In genomic region chr2:33348260-33348659, GRCm38 (mm10) we compare ENCODE assay signal across 16 mouse cellular contexts. TPM values are rescaled to one million over a fixed set of nuclear protein-coding genes. Genes with fewer than 3 reads are reported as not detected.
DNase-seq lines count a peak whose midpoint lies in the region; ATAC-seq and TF ChIP-seq lines count a peak whose summit lies in the region.
"Had no signal": no experiment of that assay in that cellular context is flagged by ENCODE, and none has a peak within 500 bp of the region (broad histone marks: within the 10 kb centered on the region; RNA-seq: fewer than 3 reads in every experiment).

No protein-coding gene starts in this region.

- H3K4me3 ChIP-seq in forebrain, embryonic 15.5 days = no peak overlapping the region
- no peak overlapping the region for H3K4me3 ChIP-seq in forebrain, embryonic 10.5 days
- no peak overlapping the region for H3K4me3 ChIP-seq in layer of hippocampus, adult 2 months
- H3K4me3 ChIP-seq: embryonic facial prominence, embryonic 12.5 days; heart, adult 2 months; heart, embryonic 15.5 days; hindbrain, embryonic 13.5 days; intestine, embryonic 15.5 days had no signal

- H3K9me3 ChIP-seq in forebrain, embryonic 15.5 days = no peaks in the 10 kb centered on the region
- H3K9me3 ChIP-seq in forebrain, embryonic 10.5 days = no peaks in the 10 kb centered on the region
- H3K9me3 ChIP-seq: embryonic facial prominence, embryonic 12.5 days; heart, embryonic 15.5 days; hindbrain, embryonic 13.5 days; intestine, embryonic 15.5 days had no signal

- H3K27me3 ChIP-seq in forebrain, embryonic 15.5 days = no peaks in the 10 kb centered on the region
- H3K27me3 ChIP-seq in forebrain, embryonic 10.5 days (ENCODE audit: poor library complexity, severe bottlenecking) = no peaks in the 10 kb centered on the region
- H3K27me3 ChIP-seq: heart, embryonic 15.5 days; hindbrain, embryonic 13.5 days; intestine, embryonic 15.5 days had no signal

- 74% methylated on average over 3 of the region's 3 CpGs for WGBS in forebrain, embryonic 15.5 days
- whole genome bisulfite sequencing in forebrain, embryonic 10.5 days = 82% methylated on average over 3 of the region's 3 CpGs

- H3K27ac ChIP-seq in forebrain, embryonic 15.5 days (replicated peaks) = peak overlapping the region; percentile 16; the same call in 1 of the 2 replicates
- H3K27ac ChIP-seq in forebrain, embryonic 10.5 days = no peak overlapping the region
- peak overlapping the region; percentile 69; the same call in 1 of the 2 replicates for H3K27ac ChIP-seq in layer of hippocampus, adult 2 months
- H3K27ac ChIP-seq: embryonic facial prominence, embryonic 12.5 days; heart, adult 2 months; heart, embryonic 15.5 days; hindbrain, embryonic 13.5 days; hindbrain, postnatal 0 days; intestine, embryonic 15.5 days had no signal

- ATAC-seq in forebrain, embryonic 15.5 days (replicated peaks) = no peak
- ATAC-seq: intestine, embryonic 15.5 days had no signal

- no peak overlapping the region for H3K9ac ChIP-seq in forebrain, embryonic 15.5 days (replicated peaks)
- H3K9ac ChIP-seq: embryonic facial prominence, embryonic 12.5 days; heart, embryonic 15.5 days; hindbrain, embryonic 13.5 days; intestine, embryonic 15.5 days had no signal

- no peak overlapping the region for H3K4me2 ChIP-seq in forebrain, embryonic 15.5 days (replicated peaks)
- H3K4me2 ChIP-seq: embryonic facial prominence, embryonic 12.5 days; heart, embryonic 11.5 days; heart, embryonic 15.5 days; hindbrain, embryonic 13.5 days; intestine, embryonic 15.5 days had no signal

- H3K36me3 ChIP-seq in forebrain, embryonic 15.5 days = no peaks in the 10 kb centered on the region
- no peaks in the 10 kb centered on the region for H3K36me3 ChIP-seq in forebrain, embryonic 10.5 days (replicated peaks)
- H3K36me3 ChIP-seq: embryonic facial prominence, embryonic 12.5 days; heart, embryonic 15.5 days; hindbrain, embryonic 13.5 days; intestine, embryonic 15.5 days had no signal

- H3K4me1 ChIP-seq in forebrain, embryonic 15.5 days = peaks cover 66% of the 10 kb centered on the region
- H3K4me1 ChIP-seq in forebrain, embryonic 10.5 days = peaks cover 32% of the 10 kb centered on the region

- no peak for DNase-seq in forebrain, embryonic 10.5 days (ENCODE audit: extremely low spot score, low spot score)
- no peak for DNase-seq in layer of hippocampus, adult 2 months (ENCODE audit: low spot score in 2 of 2)
- no peak for DNase-seq in layer of hippocampus, adult 8-10 months (ENCODE audit: low spot score in 2 of 2)
- DNase-seq in 3T3-L1 (ENCODE audit: low read depth, low spot score) (peak; percentile 48), NIH3T3 (ENCODE audit: low read depth) (peak; percentile 42)
- DNase-seq in frontal cortex, postnatal 14 days (ENCODE audit: low spot score in 2 of 2) = no peak
- no peak for DNase-seq in lung, postnatal 36 days
- DNase-seq: adrenal gland, adult 2 months had no signal

- TF ChIP-seq CTCF in layer of hippocampus, adult 2 months (conservative IDR thresholded peaks at IDR 0.05) = no peak

RNA-seq across cellular contexts. Expression of gene Ralgps1, which starts 23.0 kb away (rescaled TPM):
- polyA plus RNA-seq in forebrain, embryonic 15.5 days (2015; fragmentation: Nextera tagmentation; extraction: Ambion mirVana) = 39.1 and 40.5 TPM in 2 replicates
- polyA plus RNA-seq in forebrain, embryonic 10.5 days (2016; fragmentation: Nextera tagmentation; extraction: Ambion mirVana) = 6.2 and 6.9 TPM in 2 replicates
- 10 to 100 TPM; 68.2 TPM for total RNA-seq in layer of hippocampus, adult 2 months (2021)
- 10 to 100 TPM; 57.9 to 79.2 (median 69.1) TPM for total RNA-seq in layer of hippocampus, adult 8-10 months (2022)

Comparison
In these comparisons a context has a peak if more than half of its experiments do, and no peak if none do; other contexts are left out.
1. DNase-seq: peak in 3T3-L1 (single experiment) and NIH3T3 (single experiment); none in forebrain, embryonic 10.5 days (single experiment), layer of hippocampus, adult 2 months (0 of 2), layer of hippocampus, adult 8-10 months (0 of 2), frontal cortex, postnatal 14 days (0 of 2) and lung, postnatal 36 days (single experiment).